Mouse (Mus musculus) intestine, embryonic 16.5 days (tissue): ENCODE measurements around the gene Soat2. TPM values are rescaled to one million over a fixed set of nuclear protein-coding genes. Genes with fewer than 3 reads are reported as not detected.
A peak's percentile ranks its signal among the peaks of the same experiment; 100 is the strongest.

Source experiments
- ATAC-seq: fragments of 200-750 bp; cut with Nextera tagmentation; 2 replicates; pipeline ENCODE4 v1.8.0; 2017; ENCODE audit warnings: moderate TSS enrichment, moderate library complexity
- H3K27ac ChIP-seq: fragments of 300-500 bp; sonication (generic); 2 replicates; pipeline ENCODE4 v1.5.1; 2014; ENCODE audit warnings: mild to moderate bottlenecking, low read length
- H3K27me3 ChIP-seq: fragments of 300-500 bp; sonication (generic); replicated peaks from 2 replicates; pipeline ENCODE4 v1.6.1; 2014; ENCODE audit warnings: low read length, control low read depth, mixed read lengths; ENCODE audit not compliant: control insufficient read depth, insufficient read depth
- H3K36me3 ChIP-seq: fragments of 300-500 bp; sonication (generic); 2 replicates; pipeline ENCODE4 v1.6.1; 2014; ENCODE audit warnings: low read length, control low read depth; ENCODE audit not compliant: control insufficient read depth, insufficient read depth
- H3K4me1 ChIP-seq: fragments of 300-500 bp; sonication (generic); 2 replicates; pipeline ENCODE4 v1.6.1; 2014; ENCODE audit warnings: low read length, control low read depth, mixed read lengths; ENCODE audit not compliant: control insufficient read depth, insufficient read depth
- H3K4me2 ChIP-seq: fragments of 300-500 bp; sonication (generic); 2 replicates; pipeline ENCODE4 v1.6.1; 2014; ENCODE audit warnings: low read depth, low read length, control low read depth
- H3K4me3 ChIP-seq: fragments of 300-500 bp; sonication (generic); 2 replicates; pipeline ENCODE4 v1.5.1; 2014; ENCODE audit warnings: mild to moderate bottlenecking, low read length
- H3K9ac ChIP-seq: fragments of 300-500 bp; sonication (generic); 2 replicates; pipeline ENCODE4 v1.6.1; 2014; ENCODE audit warnings: low read depth, low read length
- H3K9me3 ChIP-seq: fragments of 300-500 bp; sonication (generic); 2 replicates; pipeline ENCODE4 v1.6.1; 2016; ENCODE audit warnings: low read length, control low read depth; ENCODE audit not compliant: control insufficient read depth
- WGBS: fragments of 180-500 bp; shearing (Covaris S2); extraction: QIAGEN DNeasy Blood & Tissue Kit; methylation state at CpG from one replicate; pipeline ENCODE4 v1.1.7; 2014; 5-methylcytosine and 5-hydroxymethylcytosine counted together
- polyA plus RNA-seq: library from polyadenylated mRNA; unstranded; fragments of >200 nt; fragmentation: Nextera tagmentation; extraction: Ambion mirVana; gene quantifications from 2 replicates; pipeline ENCODE4 v1.2.1, GENCODE M21; 2015

Gene Soat2
- polyA plus RNA-seq, 1 experiment from 2014 or later = 25.0 TPM

DNA sequence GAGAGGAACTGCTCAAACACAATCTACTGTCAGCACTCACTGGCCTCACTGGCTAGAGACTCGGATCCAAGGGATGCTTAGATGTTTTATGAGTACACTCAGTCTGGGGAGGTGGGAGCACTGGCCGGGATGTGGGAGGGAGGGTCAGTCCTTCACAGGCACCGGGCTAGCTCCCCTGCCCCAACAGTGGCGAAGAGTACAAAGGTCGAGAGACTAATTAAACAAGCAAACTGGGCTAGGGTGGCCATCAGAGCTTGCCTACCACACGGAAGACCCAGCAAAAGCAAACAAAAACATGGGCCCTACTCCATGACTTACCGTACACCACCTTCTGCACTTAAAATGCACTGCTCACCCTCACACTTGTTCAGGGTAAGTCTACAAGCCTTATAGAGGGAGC is 41.4 kb downstream of the Soat2 start:
- 0 out of 2 replicates have a peak, but pooled peaks have one; percentile 12 for ATAC-seq
- no peak overlapping the region for H3K4me3 ChIP-seq
- WGBS = 41% methylated on average over 7 of the region's 7 CpGs
- peaks cover 30% of the 10 kb centered on the region for H3K4me1 ChIP-seq
- no peaks in the 10 kb centered on the region for H3K27me3 ChIP-seq
- no peak overlapping the region for H3K27ac ChIP-seq
- H3K36me3 ChIP-seq = no peaks in the 10 kb centered on the region
- H3K4me2 ChIP-seq = no peak overlapping the region
- H3K9me3 ChIP-seq = no peaks in the 10 kb centered on the region
- H3K9ac ChIP-seq = no peak overlapping the region

DNA sequence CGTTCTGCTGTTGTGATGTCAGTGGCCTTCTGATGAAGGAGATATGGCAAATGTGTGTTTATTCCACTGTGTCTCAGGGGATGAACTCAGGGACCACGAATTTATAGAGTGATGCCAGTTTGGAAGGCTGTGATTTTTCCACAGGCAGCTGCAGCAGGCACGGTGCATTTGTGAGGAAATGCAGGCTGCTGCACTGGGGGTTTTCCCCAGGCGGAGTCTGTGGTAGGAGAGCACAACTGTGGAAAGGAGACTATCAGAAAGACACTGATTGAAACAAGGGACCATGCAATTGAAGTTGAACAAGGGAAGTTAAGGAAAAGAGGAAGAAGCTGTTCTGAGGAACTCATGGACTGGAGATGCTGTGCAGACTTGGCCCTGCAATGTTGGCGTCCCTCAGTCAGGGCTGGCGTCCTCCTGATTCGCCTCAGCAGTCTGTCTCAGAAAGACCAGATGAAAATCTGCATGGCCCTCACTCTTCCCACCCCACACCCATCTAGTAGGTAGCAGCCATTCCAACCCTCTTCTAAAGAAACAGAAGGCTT is 42.0 kb downstream of the Soat2 start:
- Histone ChIP-seq H3K9me3 (no peaks in the 10 kb centered on the region), H3K4me2 (no peak overlapping the region), H3K4me1 (peaks cover 30% of the 10 kb centered on the region), H3K9ac (no peak overlapping the region), H3K36me3 (no peaks in the 10 kb centered on the region), H3K4me3 (no peak overlapping the region), H3K27ac (no peak overlapping the region), H3K27me3 (no peaks in the 10 kb centered on the region)
- WGBS = 46% methylated on average over 7 of the region's 7 CpGs
- ATAC-seq = no peak

DNA sequence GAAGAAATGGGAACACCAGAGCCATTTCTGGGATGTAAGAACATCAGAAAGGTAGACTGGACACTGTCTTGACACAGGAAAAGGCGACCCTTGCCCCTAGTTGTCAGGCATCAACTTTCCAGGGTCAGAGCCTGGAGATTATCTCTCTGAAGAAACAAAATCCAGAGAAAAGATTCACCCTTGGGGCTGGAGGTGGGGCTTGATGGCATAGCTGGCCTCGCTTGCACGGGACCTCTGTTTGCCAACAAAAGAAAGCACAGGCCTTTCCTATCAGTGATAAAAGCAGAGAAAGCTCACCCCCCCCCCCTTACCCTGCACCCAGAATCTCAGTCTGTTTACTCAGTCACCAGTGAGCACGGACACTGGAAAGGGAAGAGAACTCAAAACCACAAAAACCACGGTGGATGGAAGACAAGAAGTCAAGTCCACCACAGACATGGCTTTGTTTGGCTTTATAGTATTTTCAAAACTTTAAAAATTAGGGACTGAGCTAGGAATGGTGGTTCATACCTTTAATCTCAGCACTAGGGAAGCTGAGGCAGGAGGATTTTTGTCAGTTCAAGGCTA is 42.6 kb downstream of the Soat2 start:
- H3K4me1 ChIP-seq = peaks cover 29% of the 10 kb centered on the region
- H3K27ac ChIP-seq = no peak overlapping the region
- H3K9me3 ChIP-seq = no peaks in the 10 kb centered on the region
- no peak overlapping the region for H3K9ac ChIP-seq
- no peak overlapping the region for H3K4me3 ChIP-seq
- H3K4me2 ChIP-seq = no peak overlapping the region
- no peaks in the 10 kb centered on the region for H3K36me3 ChIP-seq
- ATAC-seq = no peak
- 31% methylated on average over 5 of the region's 5 CpGs for WGBS
- H3K27me3 ChIP-seq = no peaks in the 10 kb centered on the region

DNA sequence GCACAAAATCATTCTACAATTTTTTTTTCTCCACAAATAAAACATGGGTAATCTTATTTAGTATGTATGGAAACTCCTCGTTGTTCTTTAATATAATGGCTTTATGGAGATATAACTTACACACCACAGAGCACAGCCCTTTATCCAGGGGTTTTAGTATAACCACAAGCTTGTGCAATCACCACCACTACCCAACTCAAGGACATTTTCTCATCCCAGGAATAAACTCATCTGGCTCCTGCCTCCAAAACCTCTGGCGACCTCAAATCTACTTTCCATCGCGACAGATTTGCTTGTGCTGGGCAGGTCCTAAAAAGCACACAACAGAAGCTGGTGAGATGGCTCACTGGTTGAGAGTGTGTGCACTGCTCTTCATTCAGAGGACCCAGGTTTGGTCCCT is 43.3 kb downstream of the Soat2 start:
- H3K4me2 ChIP-seq = no peak overlapping the region
- H3K9me3 ChIP-seq = no peaks in the 10 kb centered on the region
- H3K36me3 ChIP-seq = no peaks in the 10 kb centered on the region
- 0 out of 2 replicates have a peak overlapping the region, but pooled peaks have one; percentile 9 for H3K27ac ChIP-seq
- peaks cover 22% of the 10 kb centered on the region for H3K4me1 ChIP-seq
- no peak for ATAC-seq
- no peaks in the 10 kb centered on the region for H3K27me3 ChIP-seq
- H3K4me3 ChIP-seq = no peak overlapping the region
- 84% methylated on average over 4 of the region's 4 CpGs for WGBS
- H3K9ac ChIP-seq = no peak overlapping the region

DNA sequence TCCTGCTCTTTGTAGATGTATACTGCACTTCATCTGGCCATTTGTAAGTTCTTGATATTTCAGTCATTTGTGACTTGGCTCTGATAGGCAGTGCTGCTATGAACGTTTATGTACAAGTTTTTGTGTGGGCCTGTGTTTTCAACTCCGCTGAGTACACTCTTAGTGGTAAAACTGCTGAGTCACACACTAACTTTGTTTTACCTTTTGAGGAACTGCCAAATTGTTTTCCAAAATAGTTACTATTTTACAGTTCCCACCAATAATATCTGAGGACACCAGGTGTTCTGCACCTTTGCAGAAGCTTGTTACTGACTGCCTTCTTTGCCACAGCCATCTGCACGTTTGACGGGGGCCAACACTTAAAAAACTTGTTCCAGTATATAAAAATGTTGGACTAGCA is 44.1 kb downstream of the Soat2 start:
- Histone ChIP-seq H3K36me3 (no peaks in the 10 kb centered on the region), H3K4me2 (no peak overlapping the region), H3K27me3 (no peaks in the 10 kb centered on the region), H3K27ac (no peak overlapping the region), H3K4me3 (no peak overlapping the region), H3K4me1 (peaks cover 15% of the 10 kb centered on the region), H3K9me3 (no peaks in the 10 kb centered on the region), H3K9ac (no peak overlapping the region)
- WGBS = 84% methylated on average over 4 of the region's 4 CpGs
- ATAC-seq = no peak

DNA sequence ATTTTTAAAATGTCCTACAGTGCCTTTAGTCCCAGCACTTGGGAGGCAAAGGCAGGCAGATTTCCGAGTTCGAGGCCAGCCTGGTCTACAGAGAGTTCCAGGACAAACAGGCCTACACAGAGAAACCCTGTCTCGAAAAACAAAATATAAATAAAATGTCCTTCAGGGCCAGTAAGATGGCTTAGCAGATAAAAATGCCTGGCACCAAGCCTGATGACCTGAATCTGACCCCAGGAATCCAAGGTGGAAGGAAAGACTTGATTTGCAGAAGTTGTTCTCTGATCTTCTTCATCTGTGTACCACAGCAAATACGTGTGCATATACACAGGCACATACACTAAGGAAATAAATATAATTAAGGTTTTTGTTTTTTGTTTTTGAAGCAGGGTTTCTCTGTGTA is 45.0 kb downstream of the Soat2 start:
- H3K4me1 ChIP-seq = peaks cover 13% of the 10 kb centered on the region
- WGBS = 60% methylated on average over 4 of the region's 4 CpGs

DNA sequence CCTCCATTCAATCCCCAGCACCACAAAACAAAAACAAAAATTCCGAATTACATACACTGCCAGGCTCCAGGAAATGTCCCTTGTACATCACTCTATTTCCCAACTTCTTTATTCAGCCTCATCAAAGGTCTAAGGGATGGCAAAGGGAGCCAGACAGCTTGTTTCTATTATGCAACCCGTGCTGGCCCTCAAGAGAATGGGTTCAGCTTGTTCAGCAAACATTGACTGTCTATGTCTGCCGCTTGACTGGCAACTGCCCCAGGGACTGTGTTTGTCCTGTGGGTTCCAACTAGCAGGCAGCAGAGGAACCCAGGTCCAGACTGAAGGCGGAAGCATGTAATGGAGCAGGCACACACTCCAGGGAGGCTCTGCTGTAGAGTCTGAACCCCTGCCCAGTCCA is 48.5 kb downstream of the Soat2 start:
- no peaks in the 10 kb centered on the region for H3K9me3 ChIP-seq
- 73% methylated on average over 4 of the region's 4 CpGs for WGBS
- no peak for ATAC-seq

More for the DNA sequence above, 45.0 kb downstream of the Soat2 start:
- H3K27me3 ChIP-seq = no peaks in the 10 kb centered on the region
- no peaks in the 10 kb centered on the region for H3K36me3 ChIP-seq
- no peak for ATAC-seq
- H3K4me3 ChIP-seq = no peak overlapping the region
- H3K9ac ChIP-seq = no peak overlapping the region
- H3K4me2 ChIP-seq = no peak overlapping the region
- no peak overlapping the region for H3K27ac ChIP-seq
- H3K9me3 ChIP-seq = no peaks in the 10 kb centered on the region

DNA sequence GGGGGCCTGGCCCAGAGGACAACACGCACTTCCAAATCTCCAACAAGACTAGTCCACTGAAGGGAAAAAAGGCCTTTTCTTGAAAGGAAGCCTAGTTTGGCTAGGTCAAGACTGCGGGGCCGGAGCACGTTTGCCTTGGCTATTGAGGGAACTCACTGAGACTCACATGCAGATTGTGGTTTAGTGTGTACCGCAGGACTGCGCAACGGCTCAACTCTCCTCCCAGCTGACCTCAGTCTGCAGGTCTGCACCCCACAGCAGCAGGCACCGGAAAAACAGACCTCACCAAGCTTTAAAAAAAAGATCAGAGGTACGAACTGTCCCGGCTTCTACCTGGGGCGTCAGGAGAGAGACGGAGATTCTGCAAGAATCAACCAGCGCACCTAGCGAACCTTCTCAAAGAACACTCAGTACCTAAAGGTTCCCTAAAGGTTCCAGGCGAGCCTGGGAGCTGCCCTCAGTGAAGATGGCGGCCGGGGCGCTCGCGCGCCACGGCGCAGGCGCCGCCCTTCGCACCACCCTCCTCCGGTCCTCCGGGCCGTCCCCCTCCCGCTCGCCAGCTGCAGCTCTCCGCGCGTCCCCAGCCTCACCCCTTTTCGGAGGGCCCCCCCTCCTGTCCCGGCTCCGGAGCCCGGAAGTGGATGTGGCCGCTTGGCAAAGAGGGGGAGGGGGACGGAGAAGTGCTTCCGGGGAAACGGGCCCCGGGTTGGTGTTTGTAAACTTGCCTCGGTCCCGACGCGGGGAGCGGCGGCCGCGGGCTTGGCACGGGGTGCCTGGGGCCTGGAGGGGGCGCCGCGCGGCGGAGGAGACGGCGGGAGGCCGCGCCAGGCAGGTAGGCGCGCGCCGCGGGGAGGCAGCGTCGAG is 52.9 kb downstream of the Soat2 start, which contains the start of gene Zfp740:
TSS of gene Zfp740 (plus strand) at position 279 of the 864 bp plus-strand sequence.
- Histone ChIP-seq H3K9ac (peak within 1 kb of the TSS; percentile 98), H3K36me3 (peaks cover 3% of the 10 kb centered on the region; the same call in 1 of the 2 replicates), H3K4me2 (peak within 1 kb of the TSS; percentile 84), H3K27ac (peak within 1 kb of the TSS; percentile 100), H3K4me3 (peak within 1 kb of the TSS; percentile 84), H3K4me1 (peaks cover 32% of the 10 kb centered on the region), H3K27me3 (no peaks in the 10 kb centered on the region), H3K9me3 (no peaks in the 10 kb centered on the region)
- ATAC-seq = peak; percentile 97
- under 1% methylated on average over 66 of the region's 68 CpGs for WGBS

More for the DNA sequence above, 48.5 kb downstream of the Soat2 start:
- Histone ChIP-seq H3K27me3 (no peaks in the 10 kb centered on the region), H3K4me1 (peaks cover 4% of the 10 kb centered on the region; the same call in 1 of the 2 replicates), H3K9ac (no peak overlapping the region), H3K4me2 (no peak overlapping the region), H3K27ac (no peak overlapping the region), H3K36me3 (no peaks in the 10 kb centered on the region), H3K4me3 (no peak overlapping the region)

DNA sequence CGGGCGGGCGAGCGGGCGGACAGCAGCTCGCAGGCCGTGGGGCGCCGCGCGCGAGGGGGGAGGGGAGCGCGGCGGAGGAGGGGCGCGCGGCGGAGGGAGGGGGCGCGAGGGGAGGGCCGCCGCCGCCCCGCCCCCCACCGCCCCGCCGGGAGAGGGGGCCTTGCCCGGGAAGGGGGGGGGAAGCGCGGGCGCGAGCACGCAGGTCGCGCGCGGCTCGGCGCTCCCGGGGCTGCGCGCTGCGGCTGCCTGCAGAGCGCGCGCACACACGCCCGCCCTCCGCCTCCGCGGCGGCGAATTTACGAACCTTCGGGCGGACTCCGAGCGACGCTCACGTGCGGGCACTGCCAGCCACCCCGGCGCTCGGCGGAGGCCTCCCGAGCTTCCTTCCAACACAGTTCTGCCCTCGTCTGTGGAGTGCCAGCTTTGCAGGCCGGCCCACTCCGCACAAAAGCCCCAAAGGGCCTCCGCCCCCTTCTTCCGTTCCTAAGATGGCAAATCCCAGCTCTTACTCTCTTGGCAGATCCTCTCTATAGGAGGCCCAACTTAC is 53.6 kb downstream of the Soat2 start:
- ATAC-seq = peak; percentile 58
- Histone ChIP-seq H3K9ac (peak overlapping the region; percentile 98), H3K9me3 (no peaks in the 10 kb centered on the region), H3K27ac (peak overlapping the region; percentile 100), H3K27me3 (no peaks in the 10 kb centered on the region), H3K4me1 (peaks cover 35% of the 10 kb centered on the region), H3K4me2 (peak overlapping the region; percentile 54), H3K36me3 (peaks cover 5% of the 10 kb centered on the region; the same call in 1 of the 2 replicates), H3K4me3 (peak overlapping the region; percentile 84)
- WGBS = under 1% methylated on average over 34 of the region's 72 CpGs
